Mouse (Mus musculus): Measurements from ENCODE around the gene Rabl3. TPM values are rescaled to one million over a fixed set of nuclear protein-coding genes. Genes with fewer than 3 reads are reported as not detected.
A peak's percentile ranks its signal among the peaks of the same experiment; 100 is the strongest.

Gene Rabl3
- polyA plus RNA-seq, 1 experiment from 2014 or later = 34.5 TPM

- H3K27me3 ChIP-seq (replicated peaks) = no peaks in the 10 kb centered on the region
- WGBS = 47% methylated on average over 1 of the region's 1 CpGs
These were observed 39.9 kb downstream of the Rabl3 start for GRCm38 (mm10) chr16:37579591-37579990.

GRCm38 (mm10) chr16:37579994-37580393, 40.3 kb downstream of the Rabl3 start, which contains the start of gene Hgd:
TSS of gene Hgd (plus strand) at chr16:37580153.
- H3K4me3 ChIP-seq = no peak within 1 kb of the TSS
- H3K9me3 ChIP-seq (replicated peaks) = no peaks in the 10 kb centered on the region
- H3K4me2 ChIP-seq = no peak within 1 kb of the TSS
- no peak for ATAC-seq (ENCODE audit: insufficient number of reproducible peaks, low FRiP score)
- H3K9ac ChIP-seq = no peak within 1 kb of the TSS
- H3K27ac ChIP-seq (ENCODE audit: poor library complexity, severe bottlenecking) = no peak within 1 kb of the TSS
- no peaks in the 10 kb centered on the region for H3K27me3 ChIP-seq (replicated peaks)
- peaks cover 15% of the 10 kb centered on the region for H3K4me1 ChIP-seq (replicated peaks)
- WGBS = 68% methylated on average over 4 of the region's 4 CpGs
- no peaks in the 10 kb centered on the region for H3K36me3 ChIP-seq

More at GRCm38 (mm10) chr16:37579591-37579990, 39.9 kb downstream of the Rabl3 start:
- Histone ChIP-seq H3K4me3 (no peak overlapping the region), H3K27ac (ENCODE audit: poor library complexity, severe bottlenecking) (no peak overlapping the region), H3K4me1 (replicated peaks) (peaks cover 15% of the 10 kb centered on the region), H3K4me2 (no peak overlapping the region), H3K9ac (no peak overlapping the region), H3K9me3 (replicated peaks) (no peaks in the 10 kb centered on the region), H3K36me3 (no peaks in the 10 kb centered on the region; the same call in 1 of the 2 replicates)
- no peak for ATAC-seq (ENCODE audit: insufficient number of reproducible peaks, low FRiP score)

- no peak overlapping the region for H3K9ac ChIP-seq
- no peak overlapping the region for H3K27ac ChIP-seq (ENCODE audit: poor library complexity, severe bottlenecking)
- no peaks in the 10 kb centered on the region for H3K9me3 ChIP-seq (replicated peaks)
- no peak overlapping the region for H3K4me2 ChIP-seq
- no peak for ATAC-seq (ENCODE audit: insufficient number of reproducible peaks, low FRiP score)
- WGBS = 69% methylated on average over 4 of the region's 4 CpGs
- no peak overlapping the region for H3K4me3 ChIP-seq
- H3K36me3 ChIP-seq = no peaks in the 10 kb centered on the region
- H3K4me1 ChIP-seq (replicated peaks) = peaks cover 15% of the 10 kb centered on the region
- no peaks in the 10 kb centered on the region for H3K27me3 ChIP-seq (replicated peaks)
These were observed 41.0 kb downstream of the Rabl3 start for GRCm38 (mm10) chr16:37580651-37581050.

GRCm38 (mm10) chr16:37581901-37582300, 42.2 kb downstream of the Rabl3 start:
- WGBS = 86% methylated on average over 3 of the region's 3 CpGs
- no peaks in the 10 kb centered on the region for H3K9me3 ChIP-seq (replicated peaks)
- H3K4me1 ChIP-seq (replicated peaks) = peaks cover 15% of the 10 kb centered on the region
- ATAC-seq (ENCODE audit: insufficient number of reproducible peaks, low FRiP score) = no peak
- no peak overlapping the region for H3K4me2 ChIP-seq
- no peaks in the 10 kb centered on the region for H3K27me3 ChIP-seq (replicated peaks)
- no peak overlapping the region for H3K4me3 ChIP-seq
- H3K27ac ChIP-seq (ENCODE audit: poor library complexity, severe bottlenecking) = no peak overlapping the region
- H3K9ac ChIP-seq = no peak overlapping the region
- no peaks in the 10 kb centered on the region for H3K36me3 ChIP-seq

GRCm38 (mm10) chr16:37583306-37583705, 43.6 kb downstream of the Rabl3 start:
- ATAC-seq (ENCODE audit: insufficient number of reproducible peaks, low FRiP score) = no peak
- 90% methylated on average over 3 of the region's 3 CpGs for WGBS
- Histone ChIP-seq H3K27me3 (replicated peaks) (no peaks in the 10 kb centered on the region), H3K36me3 (no peaks in the 10 kb centered on the region), H3K9me3 (replicated peaks) (no peaks in the 10 kb centered on the region), H3K27ac (ENCODE audit: poor library complexity, severe bottlenecking) (no peak overlapping the region), H3K4me2 (no peak overlapping the region), H3K9ac (no peak overlapping the region), H3K4me1 (replicated peaks) (peaks cover 15% of the 10 kb centered on the region), H3K4me3 (no peak overlapping the region)

GRCm38 (mm10) chr16:37583801-37584200, 44.1 kb downstream of the Rabl3 start:
- H3K27ac ChIP-seq (ENCODE audit: poor library complexity, severe bottlenecking) = no peak overlapping the region
- ATAC-seq (ENCODE audit: insufficient number of reproducible peaks, low FRiP score) = no peak
- H3K4me3 ChIP-seq = peak overlapping the region; percentile 42; the same call in 1 of the 2 replicates
- no peaks in the 10 kb centered on the region for H3K9me3 ChIP-seq (replicated peaks)
- peak overlapping the region; percentile 76 for H3K4me2 ChIP-seq
- peaks cover 15% of the 10 kb centered on the region for H3K4me1 ChIP-seq (replicated peaks)
- no peak overlapping the region for H3K9ac ChIP-seq
- no peaks in the 10 kb centered on the region for H3K36me3 ChIP-seq
- no peaks in the 10 kb centered on the region for H3K27me3 ChIP-seq (replicated peaks)
- 45% methylated on average over 6 of the region's 6 CpGs for WGBS

GRCm38 (mm10) chr16:37584218-37585035, 44.7 kb downstream of the Rabl3 start:
- Histone ChIP-seq H3K4me3 (peak overlapping the region; percentile 42), H3K36me3 (no peaks in the 10 kb centered on the region), H3K9ac (peak overlapping the region; percentile 53; the same call in 1 of the 2 replicates), H3K9me3 (replicated peaks) (no peaks in the 10 kb centered on the region), H3K27me3 (replicated peaks) (no peaks in the 10 kb centered on the region), H3K27ac (ENCODE audit: poor library complexity, severe bottlenecking) (peak overlapping the region; percentile 32), H3K4me2 (peak overlapping the region; percentile 76), H3K4me1 (replicated peaks) (peaks cover 13% of the 10 kb centered on the region)
- WGBS = 6% methylated on average over 25 of the region's 25 CpGs
- no peak; the same call in 1 of the 2 replicates for ATAC-seq (ENCODE audit: insufficient number of reproducible peaks, low FRiP score)

GRCm38 (mm10) chr16:37585129-37585563, 45.5 kb downstream of the Rabl3 start:
- Histone ChIP-seq H3K9me3 (replicated peaks) (no peaks in the 10 kb centered on the region), H3K27me3 (replicated peaks) (no peaks in the 10 kb centered on the region), H3K27ac (ENCODE audit: poor library complexity, severe bottlenecking) (no peak overlapping the region), H3K36me3 (no peaks in the 10 kb centered on the region), H3K9ac (no peak overlapping the region), H3K4me2 (peak overlapping the region; percentile 76; the same call in 1 of the 2 replicates), H3K4me1 (replicated peaks) (peaks cover 9% of the 10 kb centered on the region; the same call in 1 of the 2 replicates), H3K4me3 (no peak overlapping the region)
- no peak for ATAC-seq (ENCODE audit: insufficient number of reproducible peaks, low FRiP score)
- WGBS = 65% methylated on average over 8 of the region's 8 CpGs

- Histone ChIP-seq H3K36me3 (no peaks in the 10 kb centered on the region), H3K4me1 (replicated peaks) (peaks cover 10% of the 10 kb centered on the region), H3K4me3 (no peak overlapping the region), H3K27me3 (replicated peaks) (no peaks in the 10 kb centered on the region), H3K27ac (ENCODE audit: poor library complexity, severe bottlenecking) (no peak overlapping the region), H3K4me2 (no peak overlapping the region), H3K9me3 (replicated peaks) (no peaks in the 10 kb centered on the region), H3K9ac (no peak overlapping the region)
- no peak for ATAC-seq (ENCODE audit: insufficient number of reproducible peaks, low FRiP score)
- 79% methylated on average over 3 of the region's 3 CpGs for WGBS
These were observed 51.2 kb downstream of the Rabl3 start for GRCm38 (mm10) chr16:37590921-37591320.

- H3K9me3 ChIP-seq (replicated peaks) = no peaks in the 10 kb centered on the region
- peaks cover 10% of the 10 kb centered on the region for H3K4me1 ChIP-seq (replicated peaks)
- no peak overlapping the region for H3K4me3 ChIP-seq
- no peak overlapping the region for H3K4me2 ChIP-seq
- 58% methylated on average over 8 of the region's 8 CpGs for WGBS
- H3K9ac ChIP-seq = no peak overlapping the region
- no peaks in the 10 kb centered on the region for H3K27me3 ChIP-seq (replicated peaks)
- no peak overlapping the region for H3K27ac ChIP-seq (ENCODE audit: poor library complexity, severe bottlenecking)
- no peaks in the 10 kb centered on the region for H3K36me3 ChIP-seq
- ATAC-seq (ENCODE audit: insufficient number of reproducible peaks, low FRiP score) = no peak
These were observed 51.9 kb downstream of the Rabl3 start for GRCm38 (mm10) chr16:37591551-37591950.

- 61% methylated on average over 5 of the region's 5 CpGs for WGBS
- H3K4me3 ChIP-seq = no peak overlapping the region
- H3K27ac ChIP-seq (ENCODE audit: poor library complexity, severe bottlenecking) = no peak overlapping the region
- H3K27me3 ChIP-seq (replicated peaks) = no peaks in the 10 kb centered on the region
- 0 out of 2 replicates have a peak, but pooled peaks cover 4% of the 10 kb centered on the region for H3K4me1 ChIP-seq (replicated peaks)
- no peaks in the 10 kb centered on the region; the same call in 1 of the 2 replicates for H3K9me3 ChIP-seq (replicated peaks)
- no peak overlapping the region for H3K4me2 ChIP-seq
- H3K9ac ChIP-seq = no peak overlapping the region
- H3K36me3 ChIP-seq = no peaks in the 10 kb centered on the region
- ATAC-seq (ENCODE audit: insufficient number of reproducible peaks, low FRiP score) = no peak
These were observed 57.7 kb downstream of the Rabl3 start for GRCm38 (mm10) chr16:37597412-37597811.
